Mouse (Mus musculus) telencephalon, adult 2 months (tissue): ENCODE results near the gene Tifa.

Experiments
- DNase-seq: peaks from one replicate; pipeline ENCODE4 v3.0.0-alpha.2; 2011; ENCODE audit warnings: low read depth, low spot score

Gene Tifa

DNA sequence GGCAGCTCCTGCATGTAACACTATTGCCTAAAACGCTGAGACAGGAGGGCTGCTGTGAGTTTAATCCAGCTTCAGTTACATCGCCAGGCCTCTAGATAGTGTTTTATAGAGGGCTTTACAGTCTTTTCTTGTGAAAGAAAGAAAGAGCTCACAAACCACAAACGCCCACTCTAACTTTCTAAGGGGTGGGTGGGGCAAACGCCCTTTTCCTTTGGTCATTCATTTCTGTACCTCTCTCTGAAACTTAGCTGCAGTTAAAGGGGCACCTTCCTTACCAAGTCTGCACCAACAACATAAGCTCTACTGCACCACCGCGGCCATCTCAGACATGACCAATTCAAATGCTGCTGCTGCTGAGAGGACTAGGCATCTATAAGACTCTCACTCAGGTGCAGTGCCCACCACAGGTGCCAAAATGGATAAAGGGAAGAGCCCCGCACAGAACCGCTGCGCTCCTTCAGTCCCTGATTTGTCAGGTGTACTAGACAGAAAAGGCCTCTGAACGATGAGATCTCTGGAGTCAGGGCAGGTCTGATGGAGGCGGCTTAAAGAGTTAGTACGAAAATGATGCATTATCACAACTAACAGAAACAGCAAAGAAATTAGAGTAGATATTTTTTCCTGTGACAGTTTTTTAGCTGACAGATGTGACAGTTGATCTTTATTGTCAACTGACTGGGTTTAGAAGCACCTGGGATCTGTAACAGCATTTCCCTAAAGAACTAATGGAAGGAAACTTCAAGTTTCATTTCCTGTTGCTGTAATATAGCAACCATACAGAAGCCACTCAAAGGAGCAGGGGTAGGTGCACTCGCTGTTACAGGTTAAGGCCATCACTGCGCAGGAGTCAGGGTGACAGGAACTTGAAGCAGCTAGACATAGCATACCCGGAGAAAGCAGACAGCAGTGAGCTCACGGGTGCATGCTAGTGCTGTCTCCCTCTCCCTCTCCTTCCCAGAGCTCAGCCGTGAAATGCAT, 34.6 kb downstream of the Tifa start:
- DNase-seq: no peak

GRCm38 (mm10) chr3:127826503-127826902, 36.9 kb downstream of the Tifa start:
- DNase-seq: no peak

DNA sequence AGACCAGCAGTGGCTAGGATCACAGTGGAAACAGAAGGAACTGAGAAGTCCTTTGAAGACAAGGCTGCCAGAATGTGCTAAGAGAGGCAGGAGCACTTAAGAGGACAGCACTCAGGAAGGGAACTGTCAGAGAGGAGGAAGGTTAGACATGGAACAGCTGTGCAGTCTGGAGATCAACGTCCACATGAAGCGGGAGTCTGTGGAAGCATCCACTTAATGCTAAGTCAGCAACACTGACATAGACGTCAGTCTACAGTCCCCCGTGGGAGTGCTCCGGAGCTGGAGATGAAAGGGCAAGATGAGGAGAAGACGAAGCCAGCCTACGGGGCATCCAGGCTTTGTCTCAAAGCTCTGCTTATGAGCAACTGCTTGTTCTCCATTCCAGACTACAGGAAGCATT, 37.5 kb downstream of the Tifa start:
- no peak for DNase-seq

- DNase-seq: no peak
Measured at GRCm38 (mm10) chr3:127830183-127830582, 40.6 kb downstream of the Tifa start.

DNA sequence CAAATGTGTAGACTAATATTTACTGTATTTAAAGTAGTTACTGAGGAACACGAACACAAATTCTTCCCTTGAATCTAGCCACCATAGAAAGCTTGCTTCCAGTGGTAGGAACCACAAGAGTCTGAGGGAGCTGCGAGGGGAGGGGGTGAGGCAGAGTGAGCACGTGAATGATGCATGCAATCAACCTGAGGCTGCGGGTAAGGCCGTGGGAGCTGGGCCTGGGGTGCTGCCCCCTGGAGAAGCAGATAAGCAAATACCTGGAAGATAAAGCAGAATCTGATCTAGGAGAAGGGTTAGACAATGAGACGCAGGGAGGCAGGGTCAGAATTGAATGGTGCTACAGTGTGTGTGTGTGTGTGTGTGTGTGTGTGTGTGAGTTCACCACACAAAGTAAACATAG, 41.5 kb downstream of the Tifa start:
- no peak for DNase-seq

DNA sequence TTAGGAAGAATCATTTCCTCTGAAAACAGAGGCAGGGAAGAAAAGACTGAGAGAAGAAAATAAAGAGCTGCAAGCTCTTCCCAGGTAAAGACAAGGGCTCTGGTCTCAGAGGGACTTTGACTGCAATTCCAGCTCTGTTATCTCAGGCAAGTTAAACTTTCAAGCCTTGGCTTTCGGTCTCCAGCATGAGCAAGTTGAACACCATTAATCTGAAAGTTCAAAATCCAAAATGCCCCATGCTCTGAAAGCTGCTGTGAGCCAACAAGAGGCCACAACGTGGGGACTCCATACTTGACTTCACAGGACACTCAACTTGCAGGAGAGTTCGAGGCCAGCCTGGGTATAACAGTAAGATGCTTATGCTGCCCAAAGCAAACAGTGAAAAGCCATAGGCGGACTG, 44.4 kb downstream of the Tifa start:
- DNase-seq: no peak

DNA sequence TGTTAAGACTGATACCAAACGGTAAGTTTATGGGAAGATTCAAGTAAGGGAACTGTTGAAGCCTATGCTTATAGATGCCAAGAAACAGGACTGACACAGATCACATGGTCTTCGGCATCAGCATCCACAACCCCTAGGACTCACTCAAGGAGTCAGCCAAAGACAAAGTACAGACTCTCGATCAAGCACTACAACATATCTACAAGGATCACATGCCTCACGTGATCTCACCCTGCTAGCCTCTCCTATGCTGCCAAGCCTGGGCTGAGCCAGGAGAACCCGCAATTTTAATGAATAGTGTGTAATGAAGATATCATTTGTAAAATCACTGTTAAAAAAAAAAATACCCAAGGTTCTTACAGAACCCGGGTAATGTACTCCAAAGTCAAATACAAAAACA, 46.0 kb downstream of the Tifa start:
- no peak for DNase-seq

DNA sequence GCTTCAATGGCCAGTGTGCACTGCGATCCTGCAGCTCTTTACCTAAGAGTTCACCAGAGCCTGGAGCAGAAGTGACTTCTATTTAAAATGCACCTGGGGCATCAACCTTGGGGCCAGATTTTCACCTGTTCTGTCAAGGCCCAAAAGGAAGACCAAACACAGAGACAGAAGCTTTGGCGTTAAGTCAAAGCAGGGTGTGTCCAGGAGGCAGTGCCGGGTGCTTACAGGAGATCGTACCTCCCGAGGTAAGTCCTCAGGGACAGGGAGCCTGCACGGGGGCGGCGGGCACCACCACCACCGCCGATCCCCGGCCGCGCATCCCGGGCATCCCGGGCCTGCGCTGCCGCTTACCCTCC, 47.2 kb downstream of the Tifa start:
- no peak for DNase-seq

- peak; percentile 92 for DNase-seq
Measured at GRCm38 (mm10) chr3:127837154-127837865, 47.7 kb downstream of the Tifa start, which contains the start of gene Ap1ar. TSS of gene Ap1ar (minus strand) at chr3:127837523.

GRCm38 (mm10) chr3:127837972-127838644, 48.5 kb downstream of the Tifa start:
- DNase-seq: no peak

- DNase-seq: no peak
Measured at GRCm38 (mm10) chr3:127841926-127842325, 52.3 kb downstream of the Tifa start.

DNA sequence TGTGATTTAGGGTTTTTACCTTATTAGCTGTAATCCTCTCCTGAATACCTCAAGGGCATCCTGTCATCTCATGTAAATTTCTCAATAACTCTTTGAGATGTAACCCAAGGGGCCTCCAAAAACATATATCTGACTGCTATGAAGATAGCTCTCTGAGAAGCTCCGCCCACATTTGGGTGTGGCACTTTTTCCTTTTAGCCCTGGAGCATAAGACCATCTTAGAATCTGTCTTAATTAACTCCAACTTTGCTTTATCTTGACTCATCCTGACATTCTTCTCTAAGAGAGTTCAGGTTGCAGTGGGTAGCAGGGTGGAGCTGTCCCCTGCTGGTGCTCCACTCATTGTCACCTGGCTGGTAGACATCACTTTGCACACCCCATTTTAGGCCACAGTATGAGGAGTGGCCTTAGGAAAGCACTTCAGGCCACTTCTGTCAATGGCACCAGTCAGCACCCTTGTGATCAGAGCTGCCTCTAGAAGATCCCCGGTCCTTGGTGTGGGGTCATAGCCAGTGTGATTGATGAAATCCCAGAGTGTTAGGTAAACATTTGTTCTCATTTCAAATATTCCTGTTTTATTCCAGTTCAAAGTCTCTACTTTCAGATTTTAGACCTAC, 53.8 kb downstream of the Tifa start:
- DNase-seq: no peak

DNA sequence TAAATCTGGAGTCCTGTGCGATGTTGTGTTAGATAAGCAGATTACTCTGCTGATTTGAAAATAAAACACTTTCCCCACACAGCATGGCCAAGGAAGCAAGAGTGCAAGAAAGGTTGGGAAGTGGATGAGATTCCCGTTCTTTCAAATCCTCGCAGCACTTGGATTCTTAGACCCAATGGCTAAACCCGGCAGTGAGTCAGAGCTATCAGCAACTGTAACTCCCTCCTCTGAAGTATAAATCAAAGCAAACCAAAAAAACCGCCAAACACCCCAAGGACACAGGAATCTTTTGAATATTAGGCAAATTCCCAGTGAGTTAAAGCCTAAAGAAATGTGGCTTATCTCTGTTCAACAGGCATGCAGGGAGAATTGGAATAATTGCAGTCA, 54.3 kb downstream of the Tifa start:
- no peak for DNase-seq

GRCm38 (mm10) chr3:127848088-127848808, 58.6 kb downstream of the Tifa start:
- DNase-seq: no peak

- DNase-seq: no peak
Measured at GRCm38 (mm10) chr3:127849922-127850321, 60.3 kb downstream of the Tifa start.

- no peak for DNase-seq
Measured at GRCm38 (mm10) chr3:127850776-127851646, 61.4 kb downstream of the Tifa start.

- no peak for DNase-seq
Measured at GRCm38 (mm10) chr3:127852722-127853121, 63.1 kb downstream of the Tifa start.

- no peak for DNase-seq
Measured at GRCm38 (mm10) chr3:127853431-127854206, 64.0 kb downstream of the Tifa start.

- DNase-seq: no peak
Measured at GRCm38 (mm10) chr3:127861340-127861739, 71.7 kb downstream of the Tifa start.
